Mouse (Mus musculus) gastrocnemius, postnatal 4 days (tissue): Measurements from ENCODE around the gene Btg1. TPM values are rescaled to one million over a fixed set of nuclear protein-coding genes. Genes with fewer than 3 reads are reported as not detected.

Source experiments
- DNase-seq, 2 experiments: peaks; one replicate each; pipeline ENCODE4 v3.0.0; 2021 to 2022; ENCODE audit warnings: low spot score in 2 of 2, mixed read lengths in 2 of 2
- long read RNA-seq, 2 experiments: library from polyadenylated mRNA; stranded (forward); transcript quantifications; one replicate each; pipeline ENCODE4 v2.0.0; 2021
- total RNA-seq, 2 experiments: library from RNA; stranded (reverse); gene quantifications; 2 replicates each; pipeline ENCODE4 v1.2.3; 2021

The Btg1 gene
- 10 to 100 TPM; 65.8 to 67.8 TPM for total RNA-seq
- long read RNA-seq, experiment 1, full-length matches to known transcripts = 57 of 64 reads
- long read RNA-seq, experiment 1, partial matches to known transcripts = 0 of 64 reads
- long read RNA-seq, experiment 1, other reads (novel, unspliced or antisense) = 7 of 64 reads
- long read RNA-seq, experiment 2, full-length matches to known transcripts = 83 of 86 reads
- long read RNA-seq, experiment 2, partial matches to known transcripts = 0 of 86 reads
- long read RNA-seq, experiment 2, other reads (novel, unspliced or antisense) = 3 of 86 reads

GRCm38 (mm10) chr10:96616709-96617116 is at the start of gene Btg1:
Btg1 (plus strand) TSS chr10:96617006.
- DNase-seq = peak; percentile 99

- DNase-seq = no peak
Observed at GRCm38 (mm10) chr10:96569469-96569868, 47.3 kb upstream of the Btg1 start.

GRCm38 (mm10) chr10:96571176-96571575 is 45.6 kb upstream of the Btg1 start:
- DNase-seq = no peak

GRCm38 (mm10) chr10:96574786-96575185 is 42.0 kb upstream of the Btg1 start:
- no peak for DNase-seq

GRCm38 (mm10) chr10:96575338-96575737 is 41.5 kb upstream of the Btg1 start:
- no peak for DNase-seq

GRCm38 (mm10) chr10:96578924-96579323 is 37.9 kb upstream of the Btg1 start:
- DNase-seq = no peak

GRCm38 (mm10) chr10:96579436-96579835 is 37.4 kb upstream of the Btg1 start:
- no peak for DNase-seq

- no peak for DNase-seq
Observed at GRCm38 (mm10) chr10:96580246-96580645, 36.6 kb upstream of the Btg1 start.

GRCm38 (mm10) chr10:96581232-96581631 is 35.6 kb upstream of the Btg1 start:
- DNase-seq = no peak

- no peak for DNase-seq
Observed at GRCm38 (mm10) chr10:96586191-96586880, 30.5 kb upstream of the Btg1 start.

- DNase-seq = no peak
Observed at GRCm38 (mm10) chr10:96586881-96587217, 30.0 kb upstream of the Btg1 start.

- no peak for DNase-seq
Observed at GRCm38 (mm10) chr10:96588233-96588632, 28.6 kb upstream of the Btg1 start.

GRCm38 (mm10) chr10:96589781-96590180 is 27.0 kb upstream of the Btg1 start:
- DNase-seq = no peak

- no peak for DNase-seq
Observed at GRCm38 (mm10) chr10:96592089-96592488, 24.7 kb upstream of the Btg1 start.

GRCm38 (mm10) chr10:96595435-96596132 is 21.2 kb upstream of the Btg1 start:
- no peak for DNase-seq

- no peak for DNase-seq
Observed at GRCm38 (mm10) chr10:96596411-96596810, 20.4 kb upstream of the Btg1 start.

- no peak for DNase-seq
Observed at GRCm38 (mm10) chr10:96599641-96600040, 17.2 kb upstream of the Btg1 start.

- DNase-seq = no peak
Observed at GRCm38 (mm10) chr10:96601670-96602069, 15.1 kb upstream of the Btg1 start.

GRCm38 (mm10) chr10:96602339-96602738 is 14.5 kb upstream of the Btg1 start:
- DNase-seq = no peak

GRCm38 (mm10) chr10:96605168-96605567 is 11.6 kb upstream of the Btg1 start:
- no peak for DNase-seq

- DNase-seq = no peak
Observed at GRCm38 (mm10) chr10:96605856-96606255, 10.9 kb upstream of the Btg1 start.

GRCm38 (mm10) chr10:96607617-96608185 is 9.1 kb upstream of the Btg1 start:
- DNase-seq = no peak
